Mouse (Mus musculus): Measurements from ENCODE around the gene Krtap26-1. TPM values are rescaled to one million over a fixed set of nuclear protein-coding genes. Genes with fewer than 3 reads are reported as not detected.

The Krtap26-1 gene
- not detected in 2 replicates for total RNA-seq (2023)

DNA sequence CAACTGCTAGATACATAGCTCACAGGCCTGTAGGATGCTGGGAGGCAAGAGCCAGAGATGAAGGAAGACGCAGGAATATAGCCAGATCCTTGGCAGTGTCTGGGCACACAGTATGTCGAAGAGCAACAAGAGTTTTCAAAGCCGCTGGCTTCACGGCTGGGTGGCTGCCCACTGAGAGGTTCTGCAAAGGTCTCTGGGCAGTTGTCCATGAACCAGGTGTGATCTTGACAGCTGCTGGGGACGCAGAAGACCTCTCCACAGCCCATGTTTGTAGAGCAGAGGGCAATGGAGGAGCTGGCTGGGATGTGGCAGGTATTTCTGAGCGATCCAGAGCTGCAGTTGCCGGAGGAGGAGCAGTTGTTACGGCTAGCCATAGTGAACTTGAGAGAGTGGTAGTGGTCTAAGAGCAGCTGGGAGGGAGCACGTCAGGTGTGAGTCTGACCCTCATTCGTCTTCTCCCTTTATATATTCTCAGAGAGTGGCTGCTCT, at the start of gene Krtap26-1:
Krtap26-1 (minus strand) TSS at position 439 of the 489 bp plus-strand sequence.

DNA sequence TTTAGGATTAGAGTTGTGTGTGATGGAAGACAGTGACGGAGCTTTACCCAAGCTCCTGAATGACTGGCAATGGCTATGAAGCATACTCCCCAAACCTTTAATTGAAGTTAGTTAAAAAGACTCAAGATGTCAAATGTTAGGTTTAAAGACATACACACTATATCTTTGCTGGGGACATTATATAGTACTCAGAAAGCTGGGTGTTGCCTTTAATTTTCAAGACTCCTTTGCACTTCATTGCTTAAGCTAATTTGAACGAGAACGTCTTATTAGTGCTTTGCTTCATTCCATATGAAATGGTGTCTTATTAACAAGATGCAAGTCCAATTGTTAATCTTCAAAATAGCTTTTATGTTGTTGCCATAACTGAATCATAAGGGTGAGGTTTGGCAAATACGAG, 24.0 kb upstream of the Krtap26-1 start, which contains the start of gene Krtap27-1:
Krtap27-1 (minus strand) TSS at position 101 of the 400 bp plus-strand sequence.

DNA sequence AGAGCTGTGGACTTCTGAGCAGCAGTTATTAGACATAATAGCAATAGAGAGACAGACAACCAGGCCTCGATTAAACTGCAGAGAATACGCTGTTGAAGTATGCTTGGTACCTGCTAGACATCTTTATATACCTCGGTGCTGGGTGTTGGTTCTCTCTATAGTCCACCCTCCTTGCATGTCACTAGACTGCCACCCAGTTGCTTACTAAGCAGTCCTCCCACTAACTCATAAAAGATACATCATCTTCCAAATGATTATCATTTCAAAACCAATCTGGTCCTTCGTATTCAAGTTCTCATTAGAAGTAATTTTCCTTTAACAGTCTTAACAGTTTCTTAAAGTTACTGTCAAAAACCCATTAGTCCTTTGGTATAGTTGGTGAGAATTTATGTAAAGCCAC, 20.0 kb downstream of the Krtap26-1 start, which contains the start of gene 2310079G19Rik:
2310079G19Rik (minus strand) TSS at position 101 of the 400 bp plus-strand sequence.

DNA sequence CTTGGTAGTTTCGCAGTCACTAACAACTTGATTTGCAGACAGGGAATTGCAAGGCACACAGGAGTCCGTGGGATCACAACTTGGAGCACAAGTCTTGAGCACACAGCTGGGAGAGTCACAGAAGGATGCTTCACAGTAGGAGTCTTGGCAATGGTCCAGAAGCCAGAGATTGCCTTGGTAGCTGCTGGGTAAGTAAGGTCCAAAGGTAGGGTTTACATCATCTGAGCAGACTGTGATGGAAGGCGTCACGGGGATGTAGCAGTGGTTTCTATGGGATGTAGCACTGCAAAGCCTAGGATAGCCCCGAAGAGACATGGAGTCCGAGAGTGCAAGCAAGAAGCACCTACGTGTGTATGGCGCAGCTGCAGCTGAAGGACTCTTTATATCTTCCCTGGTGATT, 35.7 kb downstream of the Krtap26-1 start, which contains the start of gene Krtap24-1:
Krtap24-1 (minus strand) TSS at position 358 of the 400 bp plus-strand sequence.

Other genes starting within 250 kb of the Krtap26-1 start
- gene Cldn17, start 140.8 kb downstream of the Krtap26-1 start, total RNA-seq (2023) = not detected in 2 replicates
- not detected in 2 replicates for gene Cldn8, start 84.6 kb downstream of the Krtap26-1 start, total RNA-seq (2023)
- not detected in 2 replicates for gene Krtap24-1, start 35.5 kb downstream of the Krtap26-1 start, total RNA-seq (2023)
- gene 2310079G19Rik, start 20.1 kb downstream of the Krtap26-1 start, total RNA-seq (2023) = not detected in 2 replicates
- not detected in 2 replicates for gene Krtap27-1, start 23.9 kb upstream of the Krtap26-1 start, total RNA-seq (2023)
- not detected in 2 replicates for gene 2310061N02Rik, start 60.2 kb upstream of the Krtap26-1 start, total RNA-seq (2023)
- gene Krtap13-1, start 81.1 kb upstream of the Krtap26-1 start, total RNA-seq (2023) = not detected in 2 replicates
- not detected in 2 replicates for gene Krtap13, start 103.8 kb upstream of the Krtap26-1 start, total RNA-seq (2023)
- gene 2310034C09Rik, start 111.1 kb upstream of the Krtap26-1 start, total RNA-seq (2023) = not detected in 2 replicates
- gene 2310057N15Rik, start 126.4 kb upstream of the Krtap26-1 start, total RNA-seq (2023) = not detected in 2 replicates
- not detected in 2 replicates for gene Gm5965, start 130.1 kb upstream of the Krtap26-1 start, total RNA-seq (2023)
- gene Gm20741, start 164.4 kb upstream of the Krtap26-1 start, total RNA-seq (2023) = not detected in 2 replicates
- not detected in 2 replicates for gene Krtap15, start 172.4 kb upstream of the Krtap26-1 start, total RNA-seq (2023)
- not detected in 2 replicates for gene Krtap14, start 178.3 kb upstream of the Krtap26-1 start, total RNA-seq (2023)
- not detected in 2 replicates for gene Krtap19-1, start 221.6 kb upstream of the Krtap26-1 start, total RNA-seq (2023)
- gene Krtap19-2, start 226.5 kb upstream of the Krtap26-1 start, total RNA-seq (2023) = not detected in 2 replicates
- not detected in 2 replicates for gene Krtap19-3, start 230.2 kb upstream of the Krtap26-1 start, total RNA-seq (2023)
- not detected in 2 replicates for gene Krtap19-4, start 237.3 kb upstream of the Krtap26-1 start, total RNA-seq (2023)
- not detected in 2 replicates for gene Krtap19-5, start 248.7 kb upstream of the Krtap26-1 start, total RNA-seq (2023)

Data from neutrophil, adult 65 days (primary cell).